Mouse (Mus musculus) CH12.LX (cell line): ENCODE measurements around the gene Lamp5.

Experiments
- BHLHE40 ChIP-seq: IDR thresholded peaks from 2 replicates; pipeline ENCODE4 v1.6.1; 2011; ENCODE audit warnings: mild to moderate bottlenecking, low read depth, low read length, improper control_type of control experiment
- CTCF ChIP-seq, 2 experiments: IDR thresholded peaks in 1 of 2; conservative IDR thresholded peaks in 1 of 2; 2 replicates each; pipeline ENCODE4 v1.5.1; 2011 to 2012; ENCODE audit warnings: low read depth in 2 of 2, low read length in 2 of 2, improper control_type of control experiment in 1 of 2, inconsistent platforms in 1 of 2, mild to moderate bottlenecking in 1 of 2, moderate library complexity in 1 of 2
- MAFK ChIP-seq: IDR thresholded peaks from 2 replicates; pipeline ENCODE4 v1.6.1; 2011; ENCODE audit warnings: low read length, improper control_type of control experiment; ENCODE audit not compliant: insufficient replicate concordance
- POLR2A ChIP-seq: IDR thresholded peaks from 2 replicates; pipeline ENCODE4 v1.6.1; 2011; ENCODE audit warnings: low read depth, mild to moderate bottlenecking, improper control_type of control experiment, low read length
- RAD21 ChIP-seq: IDR thresholded peaks from 2 replicates; pipeline ENCODE4 v1.6.1; 2011; ENCODE audit warnings: low read depth, mild to moderate bottlenecking, low read length, improper control_type of control experiment, moderate library complexity
- RCOR1 ChIP-seq: conservative IDR thresholded peaks from 2 replicates; pipeline ENCODE4 v1.6.1; 2012; ENCODE audit warnings: low read depth, mild to moderate bottlenecking, inconsistent platforms, low read length, improper control_type of control experiment
- USF1 ChIP-seq: IDR thresholded peaks from 2 replicates; pipeline ENCODE4 v1.6.1; 2014; ENCODE audit warnings: low read depth, mild to moderate bottlenecking, inconsistent platforms, low read length, improper control_type of control experiment
- ZC3H11A ChIP-seq: IDR thresholded peaks from 2 replicates; pipeline ENCODE4 v1.6.1; 2012; ENCODE audit warnings: low read depth, mild to moderate bottlenecking, inconsistent platforms, low read length, improper control_type of control experiment
- ZKSCAN1 ChIP-seq: IDR thresholded peaks from 2 replicates; pipeline ENCODE4 v1.6.1; 2012; ENCODE audit warnings: low read depth, inconsistent platforms, low read length, improper control_type of control experiment, borderline replicate concordance
- ZNF384 ChIP-seq: IDR thresholded peaks from 2 replicates; pipeline ENCODE4 v1.6.1; 2012; ENCODE audit warnings: low read depth, low read length, improper control_type of control experiment, inconsistent platforms

DNA sequence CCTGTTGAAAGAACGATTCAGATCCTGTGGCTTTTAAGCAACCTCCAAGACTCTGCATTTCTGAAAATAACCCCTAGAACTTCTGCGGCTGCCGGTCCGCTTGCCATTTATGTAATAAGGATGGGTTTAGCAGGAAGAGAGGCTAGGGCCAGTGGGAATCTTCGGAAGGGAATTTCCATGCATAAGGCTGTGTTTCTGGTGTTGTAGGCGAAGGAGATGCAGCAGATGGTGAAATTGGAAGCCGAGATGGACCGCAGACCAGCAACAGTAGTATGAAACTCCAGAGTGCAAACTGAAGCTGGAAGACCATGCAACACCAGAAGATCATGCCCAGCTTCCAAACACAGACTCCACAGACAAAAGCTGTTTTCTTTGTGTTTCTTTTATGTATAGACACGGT, 39.3 kb upstream of the Lamp5 start:
- TF ChIP-seq BHLHE40 (no peak), CTCF (conservative IDR thresholded peaks at IDR 0.05 in 1 of 2, IDR thresholded peaks at IDR 0.05 in 1 of 2; ENCODE audit: low read depth in 2 of 2, low read length in 2 of 2) (no peak), RCOR1 (no peak), MAFK (no peak), ZC3H11A (no peak), ZNF384 (no peak), RAD21 (no peak), USF1 (no peak), ZKSCAN1 (no peak), POLR2A (no peak)
